Mouse (Mus musculus) retina, embryonic 14.5 days (tissue): ENCODE measurements at regions not wholly inside any gene's neighbourhood (a gene's known extent, or its start where the extent isn't known, plus 50 kb on each side); places are given as distances from the start of the nearest gene placed in this dataset.
"Not testable (repeated sequence)": the region's sequence is repeated elsewhere in the genome, so short reads cannot be mapped to it uniquely, and the experiment has no call there.

Experiments
- DNase-seq: peaks from one replicate; pipeline ENCODE4 v3.0.0-alpha.2; 2015; ENCODE audit warnings: low spot score

- DNase-seq: not testable (repeated sequence)
Measured at GRCm38 (mm10) chr10:84308746-84309145, 131.7 kb downstream of the Nuak1 start.

GRCm38 (mm10) chr10:84310653-84311052 is 129.7 kb downstream of the Nuak1 start:
- no peak for DNase-seq

GRCm38 (mm10) chr10:84312656-84313055 is 127.7 kb downstream of the Nuak1 start:
- no peak for DNase-seq

- DNase-seq: no peak
Measured at GRCm38 (mm10) chr10:84316857-84317256, 123.5 kb downstream of the Nuak1 start.

- DNase-seq: no peak
Measured at GRCm38 (mm10) chr10:84317960-84318359, 122.4 kb downstream of the Nuak1 start.
